Mouse (Mus musculus) bone marrow macrophage, adult 2 months (primary cell): ENCODE data around the gene Npas3.

ENCODE experiments used
- CTCF ChIP-seq: IDR thresholded peaks from 2 replicates; pipeline ENCODE4 v1.5.1; 2012; ENCODE audit warnings: low read depth, mild to moderate bottlenecking, low read length, moderate library complexity
- POLR2A ChIP-seq: IDR thresholded peaks from 2 replicates; pipeline ENCODE4 v1.6.1; 2012; ENCODE audit warnings: mild to moderate bottlenecking, low read depth, low read length, borderline replicate concordance

DNA sequence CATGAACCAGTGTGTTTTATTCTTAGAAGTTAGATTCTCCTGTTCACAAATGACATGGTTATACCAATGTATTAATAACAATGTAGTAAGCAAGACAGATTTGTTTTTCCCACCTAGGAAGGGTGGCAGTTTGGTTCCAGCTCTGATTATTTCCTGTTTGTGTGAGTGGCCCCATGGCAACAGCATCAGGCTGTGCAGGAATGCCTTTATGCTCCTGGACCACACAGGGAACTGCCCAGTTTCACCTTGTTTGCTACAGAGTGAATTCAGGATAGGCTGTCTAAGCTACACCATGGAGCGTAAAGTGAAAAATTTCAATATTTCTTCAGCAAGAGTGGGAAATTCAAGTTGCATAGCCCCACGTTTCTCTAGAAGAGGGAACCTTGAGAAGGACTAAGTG, 162.2 kb downstream of the Npas3 start:
- TF ChIP-seq CTCF (no peak), POLR2A (no peak)
